Mouse (Mus musculus) G1E (cell line): ENCODE results near the gene Inpp5a.

Source experiments
- CTCF ChIP-seq: IDR thresholded peaks from 2 replicates; pipeline ENCODE4 v1.5.1; 2012; ENCODE audit warnings: low read depth, low read length, inconsistent platforms, mixed read lengths
- GATA1 ChIP-seq: IDR thresholded peaks from 2 replicates; pipeline ENCODE4 v1.6.1; 2012; ENCODE audit warnings: borderline replicate concordance, low read length, inconsistent platforms, mixed read lengths

DNA sequence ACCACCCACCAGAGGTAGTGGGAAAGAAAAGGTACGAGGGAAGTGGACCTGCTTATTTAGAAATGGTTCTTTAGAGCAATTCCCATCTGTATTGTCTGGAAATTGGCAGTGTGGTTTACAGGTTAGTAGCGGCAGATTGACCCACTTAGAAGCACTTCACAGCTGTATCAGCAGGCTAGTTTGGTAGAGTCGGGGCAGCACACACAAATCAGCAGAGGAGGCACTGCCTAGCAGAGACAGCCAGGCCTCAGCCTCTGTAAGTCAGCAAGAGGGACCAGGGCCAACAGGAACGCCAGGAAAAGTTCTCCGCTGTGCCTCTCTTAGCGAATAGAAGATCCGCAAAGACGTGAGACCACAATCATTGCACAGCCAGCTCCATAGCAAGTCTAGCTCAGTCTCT, 56.7 kb downstream of the Inpp5a start:
- TF ChIP-seq CTCF (no peak), GATA1 (no peak)
